Mouse (Mus musculus) retina, postnatal 7 days (tissue): ENCODE results near the gene Slc15a3.
A peak's percentile ranks its signal among the peaks of the same experiment; 100 is the strongest.

ENCODE experiments used
- DNase-seq: peaks from one replicate; pipeline ENCODE4 v3.0.0-alpha.2; 2012; ENCODE audit warnings: low read depth, low spot score

Gene Slc15a3

DNA sequence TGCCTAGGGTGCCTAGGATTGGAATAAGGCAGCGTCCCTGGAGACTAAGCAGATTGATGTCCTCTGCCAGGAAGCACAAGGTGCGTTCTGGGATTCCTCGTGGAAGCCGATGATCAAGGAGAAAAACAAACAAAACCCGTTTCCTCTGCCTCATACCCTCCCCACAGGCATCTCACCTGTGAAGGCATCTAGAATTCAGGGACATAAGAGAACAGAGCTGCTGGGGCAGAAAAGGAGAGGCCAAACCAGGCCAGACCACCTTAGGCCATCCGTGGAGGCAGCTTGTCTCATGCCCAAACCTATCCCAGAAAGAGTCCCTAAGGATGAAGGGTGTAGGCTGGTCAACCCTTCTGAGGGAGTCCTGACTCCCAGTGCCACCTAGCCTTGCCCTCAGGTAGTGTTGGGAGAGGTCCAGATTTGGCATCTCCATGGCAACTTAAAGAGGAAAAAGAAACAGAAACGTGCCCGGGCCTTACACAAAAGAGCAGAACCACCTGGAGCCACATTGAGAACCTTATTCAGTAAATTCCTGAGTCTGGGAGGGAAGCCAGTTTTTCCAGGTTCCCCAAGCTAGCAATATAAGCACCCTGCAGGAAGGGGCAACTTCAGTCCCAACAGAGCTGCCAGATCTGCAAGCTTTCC, 30.5 kb downstream of the Slc15a3 start, which contains the start of gene Tmem132a:
TSS of gene Tmem132a (minus strand) at position 55 of the 642 bp plus-strand sequence.
- DNase-seq: no peak

DNA sequence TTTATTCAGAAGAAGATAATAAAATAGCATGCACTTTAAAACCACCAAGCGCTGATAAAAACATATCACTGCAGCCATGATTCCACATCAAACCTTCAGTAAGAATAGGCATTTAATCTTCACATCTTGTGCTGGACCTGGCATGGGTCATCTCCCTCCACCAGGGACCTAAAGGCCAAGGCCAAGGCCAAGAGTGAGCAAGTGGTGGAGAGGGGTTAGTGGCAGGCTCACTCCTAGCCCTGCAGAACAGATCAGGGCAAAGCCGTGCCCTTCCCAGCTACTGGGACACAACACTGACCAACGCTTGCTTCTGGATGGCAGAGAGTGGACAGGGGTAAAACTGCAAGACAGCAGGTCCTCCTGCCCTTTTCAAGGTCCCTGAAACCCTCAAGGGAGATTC, 31.1 kb downstream of the Slc15a3 start:
- DNase-seq: no peak

DNA sequence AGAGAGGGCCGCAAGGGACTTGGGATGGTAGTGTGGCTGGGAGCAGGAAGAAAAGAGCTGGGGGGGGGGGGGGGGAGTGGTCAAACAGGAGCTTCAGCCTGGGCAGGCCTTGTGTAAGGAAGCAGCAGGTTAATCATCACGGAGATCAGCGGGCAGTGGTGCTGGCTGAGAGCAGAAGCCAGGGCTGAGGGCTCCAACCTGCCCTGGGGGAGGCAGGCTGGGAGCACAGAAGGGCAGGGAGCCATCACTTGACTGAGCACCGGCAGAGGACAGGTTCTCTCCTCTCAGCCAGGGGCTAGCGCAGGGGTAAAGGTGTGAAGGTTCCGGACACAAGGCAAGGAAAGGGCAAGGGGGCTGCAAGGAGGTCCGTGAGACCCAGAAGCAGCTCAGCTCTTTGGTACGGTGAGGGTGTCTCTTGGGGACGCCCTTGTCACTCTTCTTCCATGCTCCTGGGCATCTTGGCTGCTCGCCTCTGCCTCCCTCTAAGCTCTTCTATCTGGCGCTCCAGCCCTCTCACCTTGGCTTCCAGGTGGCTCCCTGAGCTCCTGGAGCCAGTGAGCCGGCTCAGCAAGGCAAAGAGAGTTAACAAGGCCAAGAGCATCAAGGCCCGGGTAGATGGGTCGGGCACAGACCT, 31.9 kb downstream of the Slc15a3 start:
- DNase-seq: no peak

DNA sequence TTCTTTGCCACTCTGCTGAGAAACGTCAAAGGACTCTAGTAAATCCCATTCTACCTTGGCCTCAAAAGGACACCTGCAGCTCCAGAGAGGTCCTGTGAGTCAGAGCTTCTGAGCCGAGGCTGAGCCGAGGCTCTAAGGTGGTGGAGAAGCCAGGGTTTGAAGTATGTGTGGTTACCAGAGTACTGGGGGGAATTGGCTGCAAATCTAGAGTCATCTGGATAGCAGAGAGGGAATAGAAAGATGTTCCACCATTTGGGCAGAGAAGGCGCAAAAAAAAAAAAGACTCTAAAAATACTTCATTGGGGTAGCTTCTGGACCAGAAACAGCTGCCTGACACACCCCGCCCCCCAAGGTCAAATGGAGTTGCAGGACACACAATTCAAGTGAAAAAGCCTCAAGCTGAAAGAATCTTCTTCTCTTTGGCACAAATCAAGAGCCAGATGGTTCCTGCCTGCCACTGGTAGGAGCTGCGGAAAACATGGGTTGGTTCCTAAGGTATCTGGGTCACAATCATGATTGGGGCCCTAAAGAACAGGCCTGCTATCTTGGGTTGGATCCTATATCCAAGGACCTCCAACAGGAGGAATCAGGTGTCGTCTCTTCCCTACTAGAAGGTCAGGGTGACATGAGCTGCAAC, 38.8 kb downstream of the Slc15a3 start:
- no peak for DNase-seq

DNA sequence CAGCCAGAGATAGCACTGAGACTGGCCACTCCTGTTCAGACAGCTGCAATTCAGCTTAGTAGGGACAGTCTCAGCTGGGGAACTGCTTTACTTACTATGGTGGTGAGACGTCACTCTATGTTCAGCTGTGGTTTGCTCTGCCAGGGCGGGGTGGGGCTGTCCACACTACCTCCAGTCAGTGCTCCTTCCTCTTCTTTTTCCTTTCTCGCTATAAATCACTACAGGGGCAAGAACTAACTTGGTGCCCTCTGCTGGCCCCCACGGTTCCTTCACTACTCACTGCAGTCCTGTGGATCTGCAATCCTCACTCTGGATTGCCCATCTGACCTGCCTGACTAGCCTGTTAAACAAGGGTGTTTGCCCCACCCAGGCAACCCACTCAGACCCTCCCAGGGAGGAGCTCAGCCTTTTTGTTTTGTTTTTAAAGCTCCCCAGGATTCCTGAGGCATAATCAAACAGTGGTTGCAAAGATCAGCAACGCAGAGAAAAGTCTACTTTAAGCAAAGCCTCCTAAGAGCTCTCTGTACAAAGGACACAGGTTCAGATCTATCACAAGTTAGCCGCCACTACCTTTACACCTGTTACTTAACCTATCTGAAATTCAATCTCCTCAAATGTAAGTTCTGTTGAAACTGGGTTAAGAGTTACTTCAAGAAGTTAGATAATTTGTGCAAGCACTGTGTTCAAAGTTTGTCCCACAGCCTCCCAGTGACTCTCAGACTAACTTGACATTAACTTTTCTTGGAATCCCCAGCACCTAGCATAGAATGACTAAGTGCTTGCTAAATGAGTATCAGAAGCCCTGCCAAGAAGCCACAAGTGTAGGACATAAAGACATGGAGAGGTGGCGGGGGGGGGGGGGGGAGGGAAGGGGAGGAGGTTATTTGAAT, 40.8 kb downstream of the Slc15a3 start:
- no peak for DNase-seq

DNA sequence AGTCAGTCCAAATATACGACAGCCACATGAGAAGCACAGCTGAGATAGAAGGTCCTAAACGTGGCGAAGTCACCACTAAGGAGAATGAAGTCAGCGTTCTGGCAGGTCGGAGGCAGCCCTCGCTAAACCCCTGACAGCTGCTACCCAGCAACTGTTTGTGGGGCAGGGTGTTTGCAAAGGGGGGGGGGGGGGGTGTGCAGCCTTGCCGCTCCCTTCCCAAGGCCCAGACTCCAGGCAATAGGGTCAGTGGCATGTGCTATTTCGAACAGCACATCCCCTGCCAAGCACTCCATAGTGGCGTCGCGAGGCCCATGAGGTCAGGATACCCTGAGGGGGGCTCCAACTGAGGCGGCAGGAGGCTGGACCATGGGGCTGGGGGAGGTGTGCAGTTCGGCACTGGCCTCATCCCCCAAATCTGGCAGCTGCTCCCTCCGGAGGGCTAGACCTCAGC, 41.5 kb downstream of the Slc15a3 start:
- no peak for DNase-seq

DNA sequence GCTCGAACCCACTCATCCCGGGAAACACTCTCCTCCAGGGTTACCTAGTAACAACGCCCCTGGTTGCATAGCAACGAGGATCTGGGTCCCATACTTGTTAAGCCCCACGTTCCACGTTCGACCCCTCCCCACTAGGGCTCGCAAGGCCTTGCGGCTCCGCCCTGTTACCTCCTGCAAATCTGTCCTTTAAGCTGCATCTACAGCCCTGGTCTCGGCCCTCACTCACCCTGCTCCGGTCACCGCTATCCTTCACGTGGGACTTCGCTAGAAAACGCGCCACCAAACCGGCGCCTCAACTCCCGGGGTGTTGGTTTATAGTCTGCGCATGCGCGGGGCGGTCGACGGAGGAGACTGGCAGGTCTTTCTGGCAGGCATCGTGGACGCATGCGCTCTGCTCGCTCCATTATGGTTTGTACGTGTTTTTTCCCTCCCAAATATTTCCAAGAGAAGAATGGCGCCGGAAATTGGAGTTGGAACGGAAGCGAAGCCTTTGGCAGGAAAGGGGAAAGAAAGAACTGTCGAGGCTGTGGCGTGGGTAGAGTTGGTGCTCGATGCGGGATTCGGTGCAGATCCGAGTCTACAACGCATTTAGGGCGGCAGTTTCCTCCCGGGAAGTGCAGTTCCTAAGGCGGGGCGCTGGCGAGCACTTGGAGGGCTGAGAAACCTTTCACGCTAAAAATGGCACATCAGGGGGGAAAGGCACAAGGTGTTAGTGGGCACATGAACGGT, 42.1 kb downstream of the Slc15a3 start, which contains the start of gene Tmem109:
TSS of gene Tmem109 (minus strand) at position 576 of the 729 bp plus-strand sequence.
- DNase-seq: peak; percentile 94

DNA sequence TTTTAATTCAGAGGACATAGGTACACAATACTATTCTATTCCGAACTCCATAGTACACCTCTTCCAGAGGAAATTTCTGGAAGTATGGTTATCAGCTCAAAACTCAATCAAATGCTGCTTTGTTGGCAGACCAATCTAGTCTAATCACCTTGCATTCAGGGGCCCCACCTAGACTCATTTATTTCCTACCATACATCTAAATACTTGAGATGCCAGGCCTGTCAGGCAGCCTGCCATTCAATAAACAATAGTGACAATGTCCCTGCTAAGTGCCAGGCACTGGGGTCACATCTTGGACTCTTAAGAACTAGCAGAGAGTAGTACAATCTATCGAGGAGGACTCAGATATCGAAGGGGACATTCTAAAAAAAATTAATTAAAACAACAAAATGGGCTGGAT, 52.7 kb downstream of the Slc15a3 start:
- DNase-seq: no peak

DNA sequence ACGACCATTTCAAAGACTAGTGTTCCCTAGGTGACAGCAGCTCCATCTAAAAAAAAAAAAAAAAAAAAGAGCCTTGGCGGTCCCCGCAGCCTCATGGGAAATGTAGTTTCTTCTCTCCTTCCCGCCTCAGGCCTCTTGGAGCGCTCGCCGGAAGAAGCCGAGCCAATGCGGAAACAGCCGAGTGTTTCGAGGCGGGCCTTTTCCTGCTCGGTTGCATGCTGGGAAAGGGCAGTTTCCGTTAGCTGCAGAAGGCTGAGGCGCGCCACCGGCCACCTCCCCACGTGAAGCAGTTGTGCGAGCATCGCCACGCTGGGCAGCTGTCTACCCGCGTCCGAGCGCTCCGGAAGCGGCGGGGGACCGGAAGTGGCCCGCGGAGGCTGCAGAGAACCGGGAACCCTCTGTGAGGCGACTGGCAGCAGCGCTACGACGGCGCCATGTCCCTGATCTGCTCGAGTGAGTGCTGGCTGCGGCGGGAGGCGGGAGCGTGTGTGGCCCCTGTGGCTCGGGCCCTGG, 55.5 kb downstream of the Slc15a3 start, which contains the start of gene Prpf19:
TSS of gene Prpf19 (plus strand) at position 216 of the 513 bp plus-strand sequence.
- peak; percentile 93 for DNase-seq

DNA sequence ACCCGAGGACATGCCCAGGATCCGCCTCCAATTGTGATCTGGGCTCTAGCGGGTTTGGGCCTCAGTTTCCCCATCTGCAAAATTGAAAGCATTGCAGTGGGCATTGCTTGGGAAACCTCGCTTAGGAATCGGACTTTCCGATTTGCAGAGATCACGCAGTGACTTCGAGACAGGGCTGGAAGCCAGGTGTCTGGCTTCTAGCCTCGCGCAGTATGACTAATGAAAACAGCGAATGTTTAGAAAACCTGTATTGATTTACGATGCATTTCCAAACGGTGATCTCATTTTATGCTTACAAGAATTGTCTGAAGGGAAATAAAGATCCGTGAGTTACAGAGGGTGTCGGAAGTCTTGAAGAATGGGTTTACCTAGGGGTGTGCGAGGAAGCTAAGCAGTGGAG, 56.2 kb downstream of the Slc15a3 start:
- DNase-seq: no peak

DNA sequence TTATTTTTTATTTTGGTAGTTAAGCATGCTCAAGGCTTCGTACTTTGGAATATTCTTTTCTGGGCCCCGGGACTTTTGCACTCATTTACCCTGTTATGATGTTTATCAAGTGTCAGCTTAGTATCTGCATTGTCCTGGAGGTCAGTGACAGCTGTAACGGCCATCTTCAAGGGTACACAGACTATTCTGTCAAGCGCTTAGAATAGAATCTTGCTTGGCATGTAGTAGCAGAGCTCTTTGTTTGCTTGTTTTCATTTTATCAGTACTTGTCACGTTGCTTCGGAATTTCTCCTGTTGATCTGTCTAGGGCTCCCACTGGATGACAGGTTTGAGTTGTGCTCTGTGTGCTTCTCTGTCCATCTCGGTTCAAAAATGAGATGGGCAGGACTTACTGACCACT, 57.3 kb downstream of the Slc15a3 start:
- DNase-seq: no peak

DNA sequence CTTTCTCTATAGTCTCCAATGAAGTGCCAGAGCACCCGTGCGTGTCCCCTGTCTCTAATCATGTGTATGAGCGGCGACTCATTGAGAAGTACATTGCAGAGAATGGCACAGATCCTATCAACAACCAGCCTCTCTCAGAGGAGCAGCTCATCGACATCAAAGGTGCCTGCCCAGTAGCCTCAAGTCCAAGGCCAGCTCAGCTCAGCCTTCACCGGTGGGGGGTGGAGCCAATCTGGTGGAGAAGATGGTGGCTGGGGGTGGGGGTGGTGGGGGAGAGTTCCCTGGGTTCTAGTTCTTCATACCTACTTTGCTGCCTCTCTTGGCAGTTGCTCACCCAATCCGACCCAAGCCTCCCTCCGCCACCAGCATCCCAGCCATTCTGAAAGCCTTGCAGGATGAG, 58.0 kb downstream of the Slc15a3 start:
- DNase-seq: no peak

DNA sequence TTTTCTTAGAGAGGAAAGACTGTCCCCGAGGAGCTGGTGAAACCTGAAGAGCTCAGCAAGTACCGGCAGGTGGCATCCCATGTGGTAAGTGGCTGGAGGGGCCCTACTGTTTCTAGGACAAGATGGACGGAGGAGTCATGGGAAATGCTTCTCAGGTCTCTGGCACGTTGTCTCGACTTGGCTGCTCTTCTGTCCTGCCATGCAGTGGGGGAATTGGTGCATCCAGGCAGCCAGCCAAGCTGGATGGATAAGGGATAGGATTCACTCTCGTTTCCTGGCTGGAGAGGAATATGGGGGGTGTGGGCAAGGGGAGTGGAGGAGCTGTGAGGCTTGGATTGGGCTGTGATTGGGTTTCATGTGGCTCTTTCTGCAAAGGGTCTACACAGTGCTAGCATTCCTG, 60.8 kb downstream of the Slc15a3 start:
- DNase-seq: no peak

DNA sequence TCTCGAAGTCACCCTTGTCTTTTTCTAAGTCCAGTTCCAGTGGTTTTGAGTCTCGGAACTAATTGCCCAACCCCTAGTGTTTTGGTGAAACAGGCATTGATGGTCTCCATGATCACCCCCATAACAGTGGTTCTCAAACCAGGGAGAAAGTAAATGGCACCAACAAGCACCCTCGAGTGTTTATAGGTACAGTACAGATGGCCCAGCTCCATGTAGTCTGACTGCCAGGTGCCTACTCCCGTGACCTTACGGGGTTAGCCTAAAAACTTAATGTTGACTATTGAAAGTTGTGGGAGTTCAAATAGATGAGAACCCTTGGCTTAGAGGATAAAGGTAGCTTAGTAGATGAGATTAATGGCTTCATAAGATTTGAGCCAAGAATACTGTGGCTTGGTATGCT, 61.5 kb downstream of the Slc15a3 start:
- DNase-seq: no peak

DNA sequence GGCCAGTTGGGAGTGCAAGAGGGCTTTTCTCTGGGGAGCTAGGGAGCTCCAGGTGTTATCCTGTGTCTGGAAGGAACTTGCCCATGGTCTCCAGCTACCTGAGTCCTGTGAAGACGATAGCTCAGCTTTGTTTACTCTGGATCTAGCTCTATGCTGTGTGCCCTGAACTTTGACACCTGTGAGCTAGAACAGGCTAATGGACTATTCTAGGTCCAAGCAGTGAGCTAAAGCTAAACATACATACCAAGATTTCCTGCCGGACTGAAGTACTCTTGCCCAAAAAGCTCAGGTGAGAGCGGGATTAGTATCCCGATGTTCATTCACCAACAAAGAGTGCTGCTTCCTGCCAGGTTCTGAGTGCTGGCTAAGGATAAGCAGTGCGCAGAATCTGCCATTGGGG, 65.0 kb downstream of the Slc15a3 start:
- DNase-seq: no peak

DNA sequence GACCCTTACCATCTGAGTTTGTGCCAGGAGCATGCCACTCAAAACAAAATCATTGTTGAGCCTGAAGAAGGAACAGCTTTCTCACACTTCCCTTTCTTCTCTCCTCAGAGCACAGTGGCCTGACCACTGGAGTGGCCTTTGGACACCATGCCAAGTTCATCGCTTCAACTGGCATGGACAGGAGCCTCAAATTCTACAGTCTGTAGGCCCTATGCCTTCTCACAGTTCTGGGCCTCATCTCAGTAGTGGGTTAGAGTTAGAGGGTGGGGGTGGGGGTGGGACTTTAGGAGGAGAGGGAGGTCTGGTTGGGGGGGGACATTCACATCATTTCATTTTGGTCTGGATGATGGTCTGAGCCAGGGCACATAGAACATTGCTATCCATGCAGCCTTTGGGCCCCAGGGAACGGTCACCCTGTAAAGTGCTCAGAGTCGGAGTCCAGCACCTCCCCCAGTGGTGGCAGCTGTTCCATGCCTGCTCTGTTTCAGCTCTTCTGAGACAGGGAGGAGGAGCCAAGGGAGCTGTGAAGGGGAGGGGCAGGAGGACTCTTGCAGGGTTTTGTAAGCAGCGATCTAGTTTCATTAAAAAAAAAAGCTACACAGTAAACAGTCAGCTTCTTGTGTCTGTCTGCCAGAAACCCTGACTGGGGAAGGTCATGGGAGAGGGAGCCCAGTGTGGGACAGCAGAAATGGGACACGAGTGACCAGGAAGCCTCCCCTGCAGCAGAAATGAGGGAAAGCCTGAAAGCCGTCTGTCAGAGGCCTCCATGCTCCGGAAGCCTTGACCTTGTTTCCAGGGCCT, 65.6 kb downstream of the Slc15a3 start:
- DNase-seq: no peak

DNA sequence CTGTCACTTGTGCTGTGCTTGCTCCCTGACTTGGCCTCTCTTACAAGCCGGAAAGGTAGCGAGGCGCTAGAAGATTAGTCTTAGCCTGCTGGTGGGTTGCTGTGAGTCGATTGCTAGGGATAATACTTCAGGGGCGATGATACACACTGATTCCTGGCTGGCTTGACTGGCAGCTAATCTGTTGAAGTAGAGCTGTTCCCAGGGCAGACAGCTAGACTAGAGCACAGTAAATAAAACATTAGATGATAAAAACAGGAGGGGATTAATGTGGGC, 66.1 kb downstream of the Slc15a3 start:
- DNase-seq: peak; percentile 67

DNA sequence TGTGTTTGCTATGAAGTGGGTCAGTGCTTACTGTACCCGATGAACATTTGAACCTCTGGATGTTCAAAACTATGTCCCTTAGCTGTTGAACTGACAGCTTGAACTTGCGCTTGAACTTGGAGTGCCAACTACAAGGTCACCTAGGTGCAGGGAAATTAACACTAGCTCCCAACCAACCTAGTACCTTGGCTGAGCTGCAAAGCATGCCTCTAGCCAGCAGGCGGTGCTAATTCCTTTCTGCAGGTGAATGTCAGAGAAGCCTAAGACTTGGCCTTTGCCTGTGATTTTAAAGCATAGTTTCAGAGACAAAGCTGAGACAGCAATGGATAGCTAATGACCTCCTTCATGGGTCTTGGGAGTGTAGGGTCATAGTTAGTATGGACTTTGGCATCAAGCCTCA, 68.4 kb downstream of the Slc15a3 start:
- DNase-seq: peak; percentile 56
